Mouse (Mus musculus) bone marrow macrophage, adult 2 months (primary cell): ENCODE results near the gene Pax2. TPM values are rescaled to one million over a fixed set of nuclear protein-coding genes. Genes with fewer than 3 reads are reported as not detected.

Source experiments
- H3K27ac ChIP-seq: 2 replicates; pipeline ENCODE4 v1.5.1; 2012; ENCODE audit warnings: low read depth, low read length; ENCODE audit not compliant: insufficient read depth
- H3K4me1 ChIP-seq: 2 replicates; pipeline ENCODE4 v1.6.1; 2012; ENCODE audit warnings: low read length; ENCODE audit not compliant: control insufficient read depth, insufficient read depth
- H3K4me3 ChIP-seq: 2 replicates; pipeline ENCODE4 v1.5.1; 2012; ENCODE audit warnings: mild to moderate bottlenecking, low read length, moderate library complexity; ENCODE audit not compliant: insufficient read depth
- CTCF ChIP-seq: IDR thresholded peaks from 2 replicates; pipeline ENCODE4 v1.5.1; 2012; ENCODE audit warnings: low read depth, mild to moderate bottlenecking, low read length, moderate library complexity
- POLR2A ChIP-seq: IDR thresholded peaks from 2 replicates; pipeline ENCODE4 v1.6.1; 2012; ENCODE audit warnings: mild to moderate bottlenecking, low read depth, low read length, borderline replicate concordance
- polyA plus RNA-seq: library from polyadenylated mRNA; stranded (reverse); fragments of >200 nt; gene quantifications from 2 replicates; pipeline ENCODE4 v1.2.4, GENCODE M21; 2012; ENCODE audit not compliant: missing spikeins, insufficient read depth, insufficient read length

Gene Pax2
- polyA plus RNA-seq, result not detected in 2 replicates

DNA sequence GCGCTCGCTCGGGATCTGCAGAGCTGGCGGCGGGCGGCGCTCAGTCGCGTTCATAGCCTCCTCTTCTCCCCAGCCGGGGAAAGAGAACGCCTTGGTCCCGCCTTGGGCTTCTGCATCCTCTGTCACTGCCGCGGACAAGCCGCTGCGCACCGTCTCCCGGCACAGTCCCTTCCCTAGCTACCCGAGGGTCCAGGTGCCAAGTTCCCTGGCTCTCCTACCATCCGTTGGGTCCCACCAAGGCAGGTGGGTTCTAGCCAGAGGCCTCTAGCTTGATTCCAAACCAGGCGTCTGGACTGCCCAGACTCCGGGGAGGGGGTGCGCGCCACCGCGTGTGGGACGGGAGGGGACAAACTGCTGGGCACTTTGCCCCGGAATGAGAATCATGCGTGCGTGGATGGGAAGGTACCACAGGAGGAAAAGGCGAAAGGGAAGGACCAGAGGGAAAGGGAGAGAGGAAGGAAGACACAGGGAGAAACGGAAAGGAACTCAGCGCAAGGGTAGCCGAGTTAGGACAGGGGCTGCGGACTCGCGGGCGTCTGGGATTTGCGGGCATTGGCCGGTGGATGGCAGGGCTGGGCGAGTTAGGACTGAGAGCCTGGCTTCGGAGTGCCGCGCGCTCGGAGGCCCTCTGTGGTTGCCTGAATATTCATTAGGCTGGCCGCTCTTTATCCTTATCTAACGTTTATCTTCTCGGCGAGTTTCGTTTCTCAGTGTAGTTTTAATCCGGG is at the start of gene Pax2:
Pax2 (plus strand) TSS at position 353 of the 728 bp plus-strand sequence.
- Histone ChIP-seq H3K4me3 (peak within 1 kb of the TSS; percentile 40), H3K4me1 (no peaks in the 10 kb centered on the region), H3K27ac (no peak within 1 kb of the TSS)
- TF ChIP-seq CTCF, result no peak
- no peak for TF ChIP-seq POLR2A

DNA sequence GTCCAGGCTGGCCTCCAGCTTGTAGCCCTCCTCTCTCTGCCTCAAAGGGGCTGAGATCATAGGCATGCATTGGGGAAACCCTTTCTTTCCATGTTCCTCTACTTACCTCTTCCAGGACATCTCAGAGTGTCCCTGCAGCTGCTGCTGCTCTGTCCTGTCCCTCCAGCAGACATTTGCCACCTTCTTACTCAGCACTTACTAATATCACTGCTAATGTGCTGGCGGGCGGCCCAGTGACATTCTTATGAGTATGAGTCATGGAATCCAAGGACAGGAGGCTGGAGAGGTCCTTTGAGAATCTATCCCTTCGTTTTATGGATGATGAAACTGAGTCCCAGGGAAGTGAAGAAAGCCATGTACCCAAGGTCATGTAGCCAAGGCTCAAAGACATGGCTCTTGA is 47.0 kb upstream of the Pax2 start:
- Histone ChIP-seq H3K4me3 (no peak overlapping the region), H3K27ac (no peak overlapping the region), H3K4me1 (no peaks in the 10 kb centered on the region)
- no peak for TF ChIP-seq CTCF
- TF ChIP-seq POLR2A, result no peak

DNA sequence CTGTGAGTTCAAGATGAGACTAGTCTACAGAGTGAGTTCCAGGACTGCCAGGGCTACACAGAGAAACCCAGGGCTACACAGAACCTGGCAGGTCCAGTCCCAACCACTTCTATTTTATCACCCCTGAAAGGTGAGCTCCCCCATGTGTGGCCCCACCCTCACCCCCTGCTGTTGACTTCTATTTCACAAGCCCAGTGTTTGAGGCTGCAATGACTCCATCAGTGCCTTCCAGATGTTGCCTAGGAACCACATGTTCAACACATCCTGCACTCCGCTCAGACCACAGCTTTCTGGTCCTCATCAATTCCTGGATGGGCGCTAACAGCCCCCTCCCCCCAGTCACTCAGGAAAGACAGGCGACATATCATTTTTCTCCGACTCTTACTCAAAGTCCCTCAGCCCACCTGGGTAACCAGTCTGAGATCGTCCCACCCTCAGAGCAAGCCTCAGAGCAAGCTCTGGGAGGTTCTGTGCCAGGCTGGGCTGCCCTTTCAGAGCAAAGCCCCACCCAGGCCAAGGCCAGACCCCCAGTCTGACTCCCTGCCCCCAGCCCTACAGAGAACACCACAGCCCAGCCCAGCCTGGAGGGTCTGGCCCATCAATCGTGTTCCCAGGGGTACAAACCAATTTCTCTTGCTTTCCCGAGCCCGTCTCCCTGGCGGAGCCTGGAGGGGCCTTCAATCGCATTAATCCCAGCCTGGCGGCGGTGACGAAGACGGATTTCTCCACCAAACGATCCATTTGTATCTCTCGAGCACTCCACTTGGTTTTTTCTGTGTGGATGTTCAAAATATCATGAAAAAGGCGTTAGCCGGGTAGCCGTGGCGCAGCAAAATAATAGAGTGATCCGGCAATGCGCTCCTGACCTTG is 38.9 kb upstream of the Pax2 start:
- Histone ChIP-seq H3K27ac (no peak overlapping the region), H3K4me3 (no peak overlapping the region), H3K4me1 (no peaks in the 10 kb centered on the region)
- no peak for TF ChIP-seq POLR2A
- TF ChIP-seq CTCF, result no peak

DNA sequence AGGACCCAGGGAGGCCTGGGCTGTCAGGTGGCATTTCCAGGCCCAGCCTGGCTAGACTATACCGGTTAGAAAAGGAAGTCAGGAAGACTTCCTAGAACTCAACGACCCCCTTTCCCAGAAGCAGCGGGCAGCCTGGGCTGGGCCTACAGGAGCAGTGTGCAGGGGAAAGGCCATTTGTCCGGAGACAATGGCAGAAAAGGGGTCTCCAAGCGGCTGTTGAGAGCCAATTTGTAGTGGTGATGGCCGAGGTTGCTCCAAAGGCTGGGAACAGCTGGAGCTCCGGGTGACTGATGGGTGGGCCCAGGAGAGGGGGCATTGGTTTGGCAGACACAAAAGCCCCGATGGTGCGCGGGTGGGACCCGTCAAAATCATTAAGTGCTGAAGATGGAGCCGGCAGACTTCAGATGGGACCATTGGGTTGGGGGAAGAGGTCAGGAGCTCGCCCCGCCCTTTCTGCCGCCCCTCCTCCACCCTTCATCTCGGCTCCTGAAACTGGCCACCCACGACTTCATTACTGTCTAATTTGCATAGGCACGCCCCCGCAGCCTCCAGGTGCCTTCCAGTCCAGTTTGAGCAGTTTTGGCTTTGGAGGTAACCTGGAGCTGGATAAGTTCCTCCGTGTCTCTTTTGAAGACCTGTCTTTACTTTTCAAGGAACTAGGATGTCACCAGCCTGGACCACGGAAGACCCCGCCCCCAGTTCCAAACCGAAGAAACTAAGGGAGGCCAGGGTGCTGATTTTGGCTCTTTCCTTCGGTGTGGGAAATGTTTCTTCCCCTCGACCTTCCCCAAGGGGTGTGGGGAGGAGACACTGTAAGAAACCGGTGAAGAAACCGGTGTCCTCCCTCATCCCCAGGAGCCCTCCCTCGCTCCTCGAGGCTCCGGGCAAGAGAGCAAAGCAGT is 36.3 kb upstream of the Pax2 start:
- no peak for TF ChIP-seq POLR2A
- TF ChIP-seq CTCF, result no peak
- H3K4me1 ChIP-seq, result no peaks in the 10 kb centered on the region
- no peak overlapping the region for H3K4me3 ChIP-seq
- no peak overlapping the region for H3K27ac ChIP-seq

DNA sequence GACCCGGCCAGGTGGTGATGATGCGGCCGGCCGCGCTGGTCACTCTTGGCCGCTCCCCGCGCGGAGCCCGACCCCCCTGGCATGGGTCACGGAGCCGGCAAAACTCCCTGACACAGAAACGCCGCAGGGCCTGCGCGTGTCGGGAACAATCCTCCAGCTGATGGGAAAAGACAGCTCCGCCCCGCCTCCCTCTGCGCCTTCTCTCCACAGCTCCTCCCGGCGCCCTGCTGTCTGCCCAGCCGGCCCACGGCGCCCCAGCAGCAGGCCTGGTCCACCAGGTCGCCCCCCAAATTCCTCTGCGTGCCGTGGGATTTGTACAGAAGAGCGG is 35.7 kb upstream of the Pax2 start:
- no peak overlapping the region for H3K4me3 ChIP-seq
- TF ChIP-seq POLR2A (no peak), CTCF (no peak)
- no peaks in the 10 kb centered on the region for H3K4me1 ChIP-seq
- no peak overlapping the region for H3K27ac ChIP-seq

DNA sequence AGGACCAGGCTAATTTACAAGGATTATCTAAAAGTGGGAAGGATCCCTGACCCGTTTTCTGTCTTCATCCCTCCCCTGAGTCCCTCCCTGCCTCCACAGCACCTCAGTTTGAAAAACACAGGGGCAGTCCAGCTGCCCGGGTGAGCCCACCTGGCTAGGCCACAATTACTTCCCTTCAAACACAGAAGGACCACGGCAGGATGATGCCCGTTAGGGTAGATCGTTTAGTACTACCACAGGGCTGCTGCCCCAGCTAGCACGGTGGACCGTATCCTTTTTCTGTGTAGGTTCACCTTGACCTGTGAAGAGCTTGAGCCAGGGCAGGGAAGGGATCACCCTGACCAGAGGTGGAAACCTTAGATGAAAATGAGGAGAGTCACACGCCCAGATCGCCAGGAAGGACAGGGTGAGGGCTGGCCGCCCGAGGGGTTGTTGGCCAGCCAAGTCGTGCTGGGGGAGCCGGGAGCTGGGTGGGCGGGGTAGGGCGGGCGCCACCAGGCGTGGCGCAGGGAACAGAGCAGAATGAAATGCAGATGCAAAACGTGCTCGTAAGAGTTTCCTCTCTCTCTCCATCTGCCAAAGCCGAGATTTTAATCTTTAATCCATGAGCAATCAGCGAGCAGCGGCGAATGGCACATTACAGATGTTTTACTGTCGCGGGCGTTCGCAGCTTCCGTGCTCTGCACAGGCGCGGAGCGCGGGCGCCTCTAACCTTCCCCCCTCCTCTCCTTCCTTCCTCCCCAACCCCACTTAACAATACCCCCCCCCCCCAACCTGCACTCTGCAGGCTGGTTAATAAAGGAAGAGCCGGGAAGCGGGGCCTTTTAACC is 32.0 kb upstream of the Pax2 start:
- H3K27ac ChIP-seq, result no peak overlapping the region
- no peaks in the 10 kb centered on the region for H3K4me1 ChIP-seq
- no peak overlapping the region for H3K4me3 ChIP-seq
- no peak for TF ChIP-seq POLR2A
- no peak for TF ChIP-seq CTCF

DNA sequence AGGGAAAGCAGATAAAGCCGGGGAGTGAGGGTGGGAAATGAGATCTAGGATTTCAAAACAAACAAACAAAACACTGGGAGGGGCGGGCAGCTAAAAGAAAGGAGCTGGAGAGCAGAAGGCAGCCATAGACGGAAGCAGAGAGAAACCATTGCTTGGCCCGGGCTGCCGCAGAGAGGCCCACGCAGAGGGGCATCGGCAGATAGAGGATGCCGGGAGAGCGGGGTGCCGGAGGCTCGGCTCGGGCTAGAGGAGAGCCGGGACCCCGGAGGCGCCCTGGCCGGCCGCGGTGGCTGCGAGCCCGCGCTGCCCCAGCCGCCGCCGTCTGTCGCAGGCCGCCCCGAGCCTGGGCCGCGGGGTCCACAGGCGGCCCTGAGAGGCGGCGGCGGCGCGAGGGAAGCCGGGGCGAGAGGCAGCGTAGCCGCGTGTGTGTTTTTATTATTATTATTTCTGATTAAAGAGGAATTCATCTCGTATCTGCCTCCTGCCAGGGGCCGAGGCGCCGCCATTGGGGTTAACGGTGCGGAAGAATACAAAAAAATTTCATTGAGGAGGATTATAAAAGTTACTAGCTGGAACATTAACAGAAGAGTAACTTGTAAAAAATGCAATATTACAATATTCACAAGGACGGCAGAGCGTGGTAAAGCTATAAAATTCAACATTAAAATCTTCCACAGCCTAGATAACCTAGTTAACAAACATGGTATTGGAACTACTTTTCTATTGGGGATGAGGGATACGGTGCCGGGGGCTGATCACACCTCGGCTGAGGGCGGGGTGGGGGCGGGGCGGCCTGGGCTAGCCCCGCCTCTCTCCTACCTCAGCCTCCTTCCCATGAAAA is 29.7 kb upstream of the Pax2 start:
- Histone ChIP-seq H3K4me3 (peak overlapping the region; percentile 13), H3K27ac (no peak overlapping the region), H3K4me1 (no peaks in the 10 kb centered on the region)
- no peak for TF ChIP-seq CTCF
- no peak for TF ChIP-seq POLR2A

DNA sequence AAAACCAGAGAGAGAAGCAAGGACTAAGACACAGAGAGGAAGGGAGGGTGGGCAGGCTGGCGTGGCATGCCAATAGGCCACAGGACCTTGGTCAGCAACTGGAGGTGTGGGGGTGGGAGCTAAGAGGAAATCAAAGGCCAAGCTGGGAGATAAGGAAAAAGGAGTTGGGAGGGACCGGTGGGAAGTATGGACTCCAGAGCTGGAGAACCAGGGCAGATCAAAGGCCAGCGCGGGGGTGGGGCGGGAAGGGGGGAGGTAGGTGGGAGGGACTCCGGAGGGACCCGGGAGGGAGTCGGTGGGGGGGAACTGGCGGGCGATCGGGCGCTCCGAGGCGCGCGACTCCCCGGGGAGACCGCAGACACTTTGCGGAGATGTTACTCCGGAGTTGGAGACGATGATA is 21.7 kb upstream of the Pax2 start:
- no peak for TF ChIP-seq POLR2A
- no peak for TF ChIP-seq CTCF
- H3K4me3 ChIP-seq, result no peak overlapping the region
- H3K4me1 ChIP-seq, result no peaks in the 10 kb centered on the region

More for the DNA sequence above, 21.7 kb upstream of the Pax2 start:
- no peak overlapping the region for H3K27ac ChIP-seq
